Comparison of ENCODE assay signal across 13 mouse cellular contexts in the genomic region with DNA sequence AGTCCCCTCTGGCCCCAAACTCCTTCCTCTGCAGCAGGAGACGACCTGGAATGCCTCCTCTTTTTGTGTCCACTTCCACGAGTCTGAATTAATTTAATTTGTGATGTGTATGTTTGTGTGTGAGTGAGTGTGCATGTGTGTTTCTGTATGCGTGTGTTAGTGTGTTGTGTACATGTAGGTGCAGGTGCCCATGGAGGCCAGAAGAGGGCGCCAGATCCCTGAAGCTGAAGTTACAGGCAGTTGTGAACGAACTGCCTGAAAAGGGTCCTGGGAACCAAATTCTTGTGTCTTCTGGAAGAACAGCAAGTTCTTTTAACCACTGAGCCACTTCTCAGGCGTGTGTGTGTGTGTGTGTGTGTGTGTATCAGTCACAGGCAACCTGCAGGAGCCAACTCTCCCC. TPM values are rescaled to one million over a fixed set of nuclear protein-coding genes. Genes with fewer than 3 reads are reported as not detected.
DNase-seq lines count a peak whose midpoint lies in the region; ATAC-seq and TF ChIP-seq lines count a peak whose summit lies in the region.
"Had no signal": no experiment of that assay in that cellular context is flagged by ENCODE, and none has a peak within 500 bp of the region (broad histone marks: within the 10 kb centered on the region; RNA-seq: fewer than 3 reads in every experiment).

No protein-coding gene starts in this region.

- no peak for TF ChIP-seq POLR2A in heart, adult 2 months (IDR thresholded peaks at IDR 0.05; ENCODE audit: insufficient read depth, low read depth, low read length)
- no peak for TF ChIP-seq POLR2A in lung, adult 2 months (IDR thresholded peaks at IDR 0.05; ENCODE audit: borderline replicate concordance, extremely low read depth, low read depth, low read length)

- H3K27ac ChIP-seq in heart, adult 2 months = no peak overlapping the region
- H3K27ac ChIP-seq in embryonic facial prominence, embryonic 11.5 days (replicated peaks; ENCODE audit: low read depth, low read length) = no peak overlapping the region
- H3K27ac ChIP-seq: intestine, embryonic 15.5 days; neural tube, embryonic 13.5 days had no signal

- no peak overlapping the region for H3K9ac ChIP-seq in heart, adult 2 months (ENCODE audit: low read depth, low read length)
- no peak overlapping the region for H3K9ac ChIP-seq in embryonic facial prominence, embryonic 11.5 days (replicated peaks; ENCODE audit: low read length)
- H3K9ac ChIP-seq: intestine, embryonic 15.5 days; neural tube, embryonic 13.5 days had no signal

- ATAC-seq in embryonic facial prominence, embryonic 11.5 days (replicated peaks; ENCODE audit: insufficient number of reproducible peaks, low FRiP score, low TSS enrichment, low read depth) = no peak
- ATAC-seq: CD4-positive, CD25-positive, alpha-beta regulatory T cell, adult 4 months; intestine, embryonic 15.5 days had no signal

- no peaks in the 10 kb centered on the region for H3K79me2 ChIP-seq in heart, adult 2 months (replicated peaks; ENCODE audit: control insufficient read depth, insufficient read depth, low read length)

- H3K4me2 ChIP-seq in embryonic facial prominence, embryonic 11.5 days (ENCODE audit: low read depth, low read length) = no peak overlapping the region
- H3K4me2 ChIP-seq: intestine, embryonic 15.5 days; midbrain, embryonic 11.5 days; neural tube, embryonic 13.5 days had no signal

- no peaks in the 10 kb centered on the region for H3K36me3 ChIP-seq in heart, adult 2 months (ENCODE audit: control insufficient read depth, insufficient read depth, low read length)
- no peaks in the 10 kb centered on the region for H3K36me3 ChIP-seq in embryonic facial prominence, embryonic 11.5 days (replicated peaks; ENCODE audit: control insufficient read depth, insufficient read depth, low read depth, low read length)
- H3K36me3 ChIP-seq: intestine, embryonic 15.5 days; neural tube, embryonic 13.5 days had no signal

- intact Hi-C loops in heart, adult 2 months (cut with DNase I) = no loop called here
- intact Hi-C loops in heart, postnatal 36 days (cut with DNase I) = no loop called here

- TF ChIP-seq CTCF in heart, adult 2 months (IDR thresholded peaks at IDR 0.05) = peak; percentile 58
- 0 out of 2 replicates have a peak, but pooled peaks have one; percentile 25 for TF ChIP-seq CTCF in lung, adult 2 months (IDR thresholded peaks at IDR 0.05; ENCODE audit: insufficient read depth, low read length)

- TF ChIP-seq EP300 in heart, adult 2 months (IDR thresholded peaks at IDR 0.05; ENCODE audit: insufficient read depth, low read depth, low read length) = no peak

- WGBS in heart, adult 2 months = 71% methylated on average over 6 of the region's 6 CpGs
- 78% methylated on average over 6 of the region's 6 CpGs for WGBS in lung, adult 2 months
- WGBS in embryonic facial prominence, embryonic 11.5 days = 71% methylated on average over 6 of the region's 6 CpGs

- no peak overlapping the region for H3K4me3 ChIP-seq in heart, adult 2 months
- H3K4me3 ChIP-seq in lung, adult 2 months (replicated peaks; ENCODE audit: extremely low read depth, low read depth, low read length) = no peak overlapping the region
- H3K4me3 ChIP-seq in embryonic facial prominence, embryonic 11.5 days (ENCODE audit: low read depth, low read length) = no peak overlapping the region
- H3K4me3 ChIP-seq: intestine, embryonic 15.5 days; neural tube, embryonic 13.5 days had no signal

- H3K9me3 ChIP-seq in embryonic facial prominence, embryonic 11.5 days (replicated peaks; ENCODE audit: control insufficient read depth, low read length) = no peaks in the 10 kb centered on the region; the same call in 1 of the 2 replicates
- H3K9me3 ChIP-seq: intestine, embryonic 15.5 days; neural tube, embryonic 13.5 days had no signal

- H3K4me1 ChIP-seq in heart, adult 2 months (ENCODE audit: control insufficient read depth, insufficient read depth, low read length) = no peaks in the 10 kb centered on the region
- no peaks in the 10 kb centered on the region for H3K4me1 ChIP-seq in lung, adult 2 months (ENCODE audit: control insufficient read depth, insufficient read depth, low read length)
- H3K4me1 ChIP-seq in embryonic facial prominence, embryonic 11.5 days (ENCODE audit: control insufficient read depth, insufficient read depth, low read length) = no peaks in the 10 kb centered on the region

- H3K27me3 ChIP-seq in heart, adult 2 months (ENCODE audit: control insufficient read depth, insufficient read depth, low read length) = no peaks in the 10 kb centered on the region
- H3K27me3 ChIP-seq in embryonic facial prominence, embryonic 11.5 days (ENCODE audit: control insufficient read depth, insufficient read depth, low read length) = no peaks in the 10 kb centered on the region
- H3K27me3 ChIP-seq: intestine, embryonic 15.5 days; neural tube, embryonic 13.5 days had no signal

- no peak for DNase-seq in heart, adult 2 months
- no peak for DNase-seq in heart, postnatal 36 days
- DNase-seq in lung, adult 2 months = no peak
- DNase-seq in lung, postnatal 36 days = no peak
- peak; percentile 58 for DNase-seq in ES-CJ7 (ENCODE audit: low read depth, low spot score)
- peak; percentile 43 for DNase-seq in embryonic facial prominence, embryonic 11.5 days (ENCODE audit: low spot score)
- no peak for DNase-seq in adipocyte (ENCODE audit: low spot score)
- DNase-seq: gastrocnemius, postnatal 14 days; thymus, postnatal 4 days had no signal

RNA-seq across cellular contexts. Expression of a gene that starts 14.9 kb away (rescaled TPM):
- 1 to 10 TPM; 2.4 to 3.4 TPM for total RNA-seq in heart, adult 2 months (2021)
- 3.8 and 5.7 TPM in 2 replicates for polyA plus RNA-seq in heart, adult 2 months (2012; rRNA removed)
- 1 to 10 TPM; 3.4 to 3.6 TPM for total RNA-seq in heart, postnatal 36 days (2021)
- 43.2 and 46.1 TPM in 2 replicates for polyA plus RNA-seq in lung, adult 2 months (2012; rRNA removed)
- 11.1 and 13.2 TPM in 2 replicates for polyA plus RNA-seq in embryonic facial prominence, embryonic 11.5 days (2014; fragmentation: Nextera tagmentation; extraction: Ambion mirVana)
- polyA plus RNA-seq: CD4-positive, CD25-positive, alpha-beta regulatory T cell, adult 4 months had no signal

Comparison
In these comparisons a context has a peak if more than half of its experiments do, and no peak if none do; other contexts are left out.
1. DNase-seq: peak in ES-CJ7 (single experiment) and embryonic facial prominence, embryonic 11.5 days (single experiment); none in heart, adult 2 months (0 of 2), heart, postnatal 36 days (0 of 2), lung, adult 2 months (single experiment), lung, postnatal 36 days (single experiment) and adipocyte (single experiment).